Mouse (Mus musculus) MEL (cell line): ENCODE data around the gene Gm17651. TPM values are rescaled to one million over a fixed set of nuclear protein-coding genes. Genes with fewer than 3 reads are reported as not detected.

Experiments
- DNase-seq: peaks from one replicate; pipeline ENCODE4 v3.0.0; 2011; ENCODE audit warnings: low read depth, low spot score
- H3K27ac ChIP-seq: 2 replicates; pipeline ENCODE4 v1.5.1; 2012; ENCODE audit warnings: low read depth, mild to moderate bottlenecking, control low read depth, low read length, moderate library complexity; ENCODE audit not compliant: control insufficient read depth
- H3K27me3 ChIP-seq, 2 experiments: fragments of 150-350 bp in 1 of 2; sonication (generic) in 1 of 2; 2 replicates each; pipeline ENCODE4 v1.6.1; 2012; ENCODE audit warnings: low read length in 2 of 2, mild to moderate bottlenecking in 2 of 2, improper control_type of control experiment in 1 of 2, moderate library complexity in 1 of 2; ENCODE audit not compliant: insufficient read depth in 2 of 2, control insufficient read depth in 1 of 2
- H3K36me3 ChIP-seq, 2 experiments: 2 replicates each; pipeline ENCODE4 v1.6.1; 2012 to 2014; ENCODE audit warnings: low read length in 2 of 2, improper control_type of control experiment in 1 of 2, inconsistent platforms in 1 of 2, mild to moderate bottlenecking in 1 of 2; ENCODE audit not compliant: insufficient read depth in 2 of 2, control insufficient read depth in 1 of 2
- H3K4me1 ChIP-seq, 2 experiments: fragments of 150-350 bp in 1 of 2; sonication (generic) in 1 of 2; 2 replicates each; pipeline ENCODE4 v1.6.1; 2012; ENCODE audit warnings: low read length in 2 of 2, improper control_type of control experiment in 1 of 2, mild to moderate bottlenecking in 1 of 2; ENCODE audit not compliant: insufficient read depth in 2 of 2, control insufficient read depth in 1 of 2
- H3K4me3 ChIP-seq, 2 experiments: fragments of 150-350 bp in 1 of 2; sonication (generic) in 1 of 2; 2 replicates each; pipeline ENCODE4 v1.5.1; 2012; ENCODE audit warnings: low read depth in 2 of 2, low read length in 2 of 2, mild to moderate bottlenecking in 2 of 2, moderate library complexity in 2 of 2, control low read depth in 1 of 2, improper control_type of control experiment in 1 of 2; ENCODE audit not compliant: control insufficient read depth in 1 of 2, insufficient read depth in 1 of 2
- H3K79me2 ChIP-seq: 2 replicates; pipeline ENCODE4 v1.6.1; 2012; ENCODE audit warnings: mild to moderate bottlenecking, low read length, moderate library complexity; ENCODE audit not compliant: control insufficient read depth, poor library complexity, insufficient read depth
- H3K9ac ChIP-seq: 2 replicates; pipeline ENCODE4 v1.6.1; 2012; ENCODE audit warnings: low read depth, mild to moderate bottlenecking, control low read depth, low read length, moderate library complexity; ENCODE audit not compliant: control insufficient read depth, poor library complexity, severe bottlenecking
- H3K9me3 ChIP-seq: fragments of 150-350 bp; sonication (generic); replicated peaks from 2 replicates; pipeline ENCODE4 v1.6.1; 2012; ENCODE audit warnings: mild to moderate bottlenecking, low read length, improper control_type of control experiment, moderate library complexity; ENCODE audit not compliant: insufficient read depth
- BHLHE40 ChIP-seq: IDR thresholded peaks from 2 replicates; pipeline ENCODE4 v1.6.1; 2012; ENCODE audit warnings: low read depth, mild to moderate bottlenecking, inconsistent platforms, low read length, improper control_type of control experiment, borderline replicate concordance
- CHD1 ChIP-seq: IDR thresholded peaks from 2 replicates; pipeline ENCODE4 v1.6.1; 2012; ENCODE audit warnings: low read depth, mild to moderate bottlenecking, inconsistent platforms, low read length, improper control_type of control experiment
- CHD2 ChIP-seq: IDR thresholded peaks from 2 replicates; pipeline ENCODE4 v1.6.1; 2011; ENCODE audit warnings: low read length, improper control_type of control experiment
- EP300 ChIP-seq, 2 experiments: IDR thresholded peaks; 2 replicates each; pipeline ENCODE4 v1.6.1; 2011; ENCODE audit warnings: improper control_type of control experiment in 2 of 2, low read length in 2 of 2, low read depth in 1 of 2, mild to moderate bottlenecking in 1 of 2
- ETS1 ChIP-seq: IDR thresholded peaks from 2 replicates; pipeline ENCODE4 v1.6.1; 2012; ENCODE audit warnings: low read depth, mild to moderate bottlenecking, inconsistent platforms, low read length, improper control_type of control experiment, moderate library complexity
- KAT2A ChIP-seq: conservative IDR thresholded peaks from 2 replicates; pipeline ENCODE4 v1.6.1; 2012; ENCODE audit warnings: low read depth, low read length, improper control_type of control experiment, inconsistent platforms
- MEF2A ChIP-seq: IDR thresholded peaks from 2 replicates; pipeline ENCODE4 v1.6.1; 2014; ENCODE audit warnings: low read depth, mild to moderate bottlenecking, inconsistent platforms, low read length, improper control_type of control experiment; ENCODE audit not compliant: poor library complexity, insufficient replicate concordance, severe bottlenecking; ENCODE audit errors: extremely low read depth
- MXI1 ChIP-seq: IDR thresholded peaks from 2 replicates; pipeline ENCODE4 v1.6.1; 2011; ENCODE audit warnings: mild to moderate bottlenecking, low read depth, low read length, improper control_type of control experiment
- MYB ChIP-seq: IDR thresholded peaks from 2 replicates; pipeline ENCODE4 v1.6.1; 2011; ENCODE audit warnings: mild to moderate bottlenecking, low read depth, low read length, improper control_type of control experiment
- NELFE ChIP-seq: IDR thresholded peaks from 2 replicates; pipeline ENCODE4 v1.6.1; 2011; ENCODE audit warnings: low read depth, low read length, improper control_type of control experiment
- POLR2A ChIP-seq, 2 experiments: IDR thresholded peaks; 2 replicates each; pipeline ENCODE4 v1.6.1; 2011 to 2012; ENCODE audit warnings: low read length in 2 of 2, mild to moderate bottlenecking in 2 of 2, control low read depth in 1 of 2, improper control_type of control experiment in 1 of 2, low read depth in 1 of 2, moderate library complexity in 1 of 2; ENCODE audit not compliant: control insufficient read depth in 1 of 2, insufficient read depth in 1 of 2, poor library complexity in 1 of 2
- POLR2AphosphoS2 ChIP-seq: IDR thresholded peaks from 2 replicates; pipeline ENCODE4 v1.6.1; 2011; ENCODE audit warnings: low read length, improper control_type of control experiment
- POLR2AphosphoS5 ChIP-seq: IDR thresholded peaks from 2 replicates; pipeline ENCODE4 v1.6.1; 2012; ENCODE audit warnings: low read depth, borderline replicate concordance, mild to moderate bottlenecking, inconsistent platforms, low read length, moderate library complexity, mixed read lengths
- RCOR1 ChIP-seq: IDR thresholded peaks from 2 replicates; pipeline ENCODE4 v1.6.1; 2012; ENCODE audit warnings: low read depth, mild to moderate bottlenecking, inconsistent platforms, low read length, improper control_type of control experiment
- SMC3 ChIP-seq: IDR thresholded peaks from 2 replicates; pipeline ENCODE4 v1.6.1; 2011; ENCODE audit warnings: low read depth, low read length, improper control_type of control experiment
- TAL1 ChIP-seq: IDR thresholded peaks from 2 replicates; pipeline ENCODE4 v1.6.1; 2012; ENCODE audit warnings: mild to moderate bottlenecking, inconsistent platforms, low read length, moderate library complexity, mixed read lengths
- TBP ChIP-seq: IDR thresholded peaks from 2 replicates; pipeline ENCODE4 v1.8.0; 2011; ENCODE audit warnings: low read depth, low read length, improper control_type of control experiment
- TCF12 ChIP-seq: IDR thresholded peaks from 2 replicates; pipeline ENCODE4 v1.6.1; 2014; ENCODE audit warnings: low read depth, mild to moderate bottlenecking, inconsistent platforms, low read length, improper control_type of control experiment, moderate library complexity
- USF1 ChIP-seq: IDR thresholded peaks from 2 replicates; pipeline ENCODE4 v1.6.1; 2014; ENCODE audit warnings: low read depth, mild to moderate bottlenecking, inconsistent platforms, low read length, improper control_type of control experiment, moderate library complexity
- USF2 ChIP-seq, 2 experiments: IDR thresholded peaks; 2 replicates each; pipeline ENCODE4 v1.6.1; 2011 to 2012; ENCODE audit warnings: improper control_type of control experiment in 2 of 2, low read length in 2 of 2, borderline replicate concordance in 1 of 2, inconsistent platforms in 1 of 2, low read depth in 1 of 2, mild to moderate bottlenecking in 1 of 2; ENCODE audit not compliant: insufficient read depth in 1 of 2
- ZKSCAN1 ChIP-seq: IDR thresholded peaks from 2 replicates; pipeline ENCODE4 v1.6.1; 2012; ENCODE audit warnings: low read depth, mild to moderate bottlenecking, inconsistent platforms, low read length, improper control_type of control experiment, moderate library complexity
- ZMIZ1 ChIP-seq: IDR thresholded peaks from 2 replicates; pipeline ENCODE4 v1.6.1; 2012; ENCODE audit warnings: low read depth, mild to moderate bottlenecking, inconsistent platforms, low read length, improper control_type of control experiment, moderate library complexity
- ZNF384 ChIP-seq: IDR thresholded peaks from 2 replicates; pipeline ENCODE4 v1.6.1; 2012; ENCODE audit warnings: low read depth, mild to moderate bottlenecking, inconsistent platforms, low read length, improper control_type of control experiment
- polyA plus RNA-seq, 2 experiments: library from polyadenylated mRNA; stranded (reverse) in 1 of 2; unstranded in 1 of 2; fragments of >175 nt in 1 of 2; fragments of >200 nt in 1 of 2; gene quantifications; 2 replicates each; pipeline versions ENCODE4 v1.2.1 to v1.2.4; 2012; ENCODE audit warnings: low replicate concordance in 2 of 2, low read depth in 1 of 2; ENCODE audit not compliant: insufficient read length in 2 of 2, insufficient read depth in 1 of 2, missing spikeins in 1 of 2
- total RNA-seq: library from RNA; depleted of rRNA; stranded (reverse); fragments of 300-350 nt; gene quantifications from 2 replicates; pipeline ENCODE4 v1.2.3, GENCODE M21; 2012

Gene Gm17651
- total and polyA plus RNA-seq, 3 experiments = not detected

- TF ChIP-seq USF1 (no peak), POLR2A (IDR thresholded peaks at IDR 0.05; ENCODE audit: control insufficient read depth in 1 of 2, insufficient read depth in 1 of 2, low read depth in 1 of 2, low read length in 2 of 2, poor library complexity in 1 of 2) (no peak), CHD2 (no peak), MEF2A (no peak), MXI1 (no peak), ZNF384 (no peak), ZKSCAN1 (no peak), NELFE (no peak), ZMIZ1 (no peak), POLR2AphosphoS2 (no peak), RCOR1 (no peak), TAL1 (no peak), USF2 (IDR thresholded peaks at IDR 0.05; ENCODE audit: borderline replicate concordance in 1 of 2, insufficient read depth in 1 of 2, low read depth in 1 of 2, low read length in 2 of 2) (no peak), CHD1 (no peak), POLR2AphosphoS5 (no peak), SMC3 (no peak)
- DNase-seq = no peak
- H3K4me1 ChIP-seq = no peaks in the 10 kb centered on the region
- H3K79me2 ChIP-seq = no peaks in the 10 kb centered on the region
- H3K9ac ChIP-seq = no peak overlapping the region
- H3K27me3 ChIP-seq = no peaks in the 10 kb centered on the region
- H3K36me3 ChIP-seq = no peaks in the 10 kb centered on the region
- H3K4me3 ChIP-seq = no peak overlapping the region
- no peak overlapping the region for H3K27ac ChIP-seq
- no peaks in the 10 kb centered on the region for H3K9me3 ChIP-seq
Observed at GRCm38 (mm10) chr3:97710881-97711280, 36.4 kb upstream of the Gm17651 start.

- no peak overlapping the region for H3K27ac ChIP-seq
- H3K36me3 ChIP-seq = no peaks in the 10 kb centered on the region
- H3K9me3 ChIP-seq = no peaks in the 10 kb centered on the region
- DNase-seq = no peak
- H3K79me2 ChIP-seq = no peaks in the 10 kb centered on the region
- no peak overlapping the region for H3K9ac ChIP-seq
- no peak overlapping the region for H3K4me3 ChIP-seq
- no peak for TF ChIP-seq RCOR1
- TF ChIP-seq BHLHE40 = no peak
- TF ChIP-seq USF1 = no peak
- no peak for TF ChIP-seq MYB
- TF ChIP-seq CHD2 = no peak
- TF ChIP-seq EP300 (IDR thresholded peaks at IDR 0.05; ENCODE audit: low read depth in 1 of 2, low read length in 2 of 2) = no peak
- TF ChIP-seq ETS1 = no peak
- TF ChIP-seq KAT2A = no peak
- no peak for TF ChIP-seq NELFE
- no peak for TF ChIP-seq TBP
- no peak for TF ChIP-seq TCF12
- no peaks in the 10 kb centered on the region for H3K4me1 ChIP-seq
- no peaks in the 10 kb centered on the region for H3K27me3 ChIP-seq
Observed at GRCm38 (mm10) chr3:97710134-97710533, 35.6 kb upstream of the Gm17651 start.
